Mouse (Mus musculus) cortical plate, adult 2 months (tissue): ENCODE data around the gene Ndufb7.

Source experiments
- CTCF ChIP-seq: fragments of 200-500 bp; IDR thresholded peaks from 2 replicates; pipeline ENCODE4 v1.5.1; 2011; ENCODE audit warnings: mild to moderate bottlenecking, control low read depth, low read length; ENCODE audit not compliant: insufficient read depth; ENCODE audit errors: extremely low read depth
- POLR2A ChIP-seq: fragments of 200-500 bp; IDR thresholded peaks from 2 replicates; pipeline ENCODE4 v1.6.1; 2011; ENCODE audit warnings: mild to moderate bottlenecking, low read length, control low read depth; ENCODE audit not compliant: insufficient read depth; ENCODE audit errors: extremely low read depth

DNA sequence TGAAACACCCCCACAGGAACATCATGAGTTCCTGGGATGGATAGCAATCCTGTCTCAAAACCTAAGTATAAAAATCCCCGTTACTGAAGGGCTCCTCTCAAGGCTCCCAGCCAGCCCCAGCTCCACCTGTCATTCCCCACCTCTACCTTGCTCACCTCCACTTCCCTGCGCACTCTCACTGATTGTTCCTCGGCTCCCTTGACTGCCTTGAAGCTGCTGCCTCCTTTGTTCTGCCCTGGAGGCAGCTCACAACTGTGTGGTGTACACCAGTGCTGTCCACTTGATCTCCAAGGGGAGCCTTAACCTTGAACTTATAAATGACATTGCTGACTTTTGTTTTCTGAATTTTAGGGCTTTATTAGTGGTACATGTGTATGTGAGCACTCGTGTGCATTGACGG lies 1.7 kb downstream of the Ndufb7 start:
- no peak for TF ChIP-seq CTCF
- TF ChIP-seq POLR2A = no peak
